Mouse (Mus musculus): Measurements from ENCODE around the gene Lama5.

GRCm38 (mm10) chr2:180166869-180167268, 58.8 kb downstream of the Lama5 start:
- TF ChIP-seq CTCF (conservative IDR thresholded peaks at IDR 0.05; ENCODE audit: insufficient read depth, insufficient read length, low read depth, low read length), result no peak
- TF ChIP-seq POLR2A (IDR thresholded peaks at IDR 0.05; ENCODE audit: low read depth, low read length), result no peak
